Mouse (Mus musculus) testis, adult 2 months (tissue): Measurements from ENCODE around the gene Ptprb.

Experiments
- CTCF ChIP-seq: fragments of 200-500 bp; IDR thresholded peaks from 2 replicates; pipeline ENCODE4 v1.5.1; 2012; ENCODE audit warnings: low read depth, mild to moderate bottlenecking, inconsistent platforms, low read length, moderate library complexity; ENCODE audit not compliant: control insufficient read depth, insufficient read depth, insufficient replicate concordance
- POLR2A ChIP-seq: fragments of 200-500 bp; IDR thresholded peaks from 2 replicates; pipeline ENCODE4 v1.6.1; 2012; ENCODE audit warnings: low read depth, mild to moderate bottlenecking, inconsistent platforms, low read length, moderate library complexity; ENCODE audit not compliant: control insufficient read depth

- TF ChIP-seq CTCF (no peak), POLR2A (no peak)
These were observed 121.0 kb downstream of the Ptprb start for GRCm38 (mm10) chr10:116396279-116396678.
